Mouse (Mus musculus) kidney, postnatal 4 days (tissue): ENCODE results near the gene Ezr.

Experiments
- DNase-seq, 2 experiments: peaks; one replicate each; pipeline ENCODE4 v3.0.0; 2021; ENCODE audit warnings: mixed read lengths in 2 of 2

The Ezr gene

GRCm38 (mm10) chr17:6767771-6768170 lies 14.8 kb downstream of the Ezr start:
- no peak for DNase-seq

GRCm38 (mm10) chr17:6766823-6767222 lies 15.8 kb downstream of the Ezr start:
- DNase-seq, result no peak

GRCm38 (mm10) chr17:6765886-6766285 lies 16.7 kb downstream of the Ezr start:
- no peak for DNase-seq

- no peak for DNase-seq
These were observed 17.9 kb downstream of the Ezr start for GRCm38 (mm10) chr17:6764730-6765129.

GRCm38 (mm10) chr17:6764227-6764593 lies 18.4 kb downstream of the Ezr start:
- no peak for DNase-seq

GRCm38 (mm10) chr17:6763513-6764226 lies 18.9 kb downstream of the Ezr start:
- DNase-seq, result no peak

GRCm38 (mm10) chr17:6759717-6760292 lies 22.8 kb downstream of the Ezr start:
- no peak for DNase-seq

- no peak for DNase-seq
These were observed 23.7 kb downstream of the Ezr start for GRCm38 (mm10) chr17:6758845-6759244.

- DNase-seq, result no peak
These were observed 24.7 kb downstream of the Ezr start for GRCm38 (mm10) chr17:6757902-6758301.

GRCm38 (mm10) chr17:6755873-6756272 lies 26.7 kb downstream of the Ezr start:
- no peak for DNase-seq

- no peak for DNase-seq
These were observed 27.4 kb downstream of the Ezr start for GRCm38 (mm10) chr17:6755176-6755575.

- no peak for DNase-seq
These were observed 30.2 kb downstream of the Ezr start for GRCm38 (mm10) chr17:6752375-6752774.

- peak in 1 of 2 experiments; percentile 60 for DNase-seq
These were observed 31.2 kb downstream of the Ezr start for GRCm38 (mm10) chr17:6751221-6751859.

- DNase-seq, result no peak
These were observed 33.7 kb downstream of the Ezr start for GRCm38 (mm10) chr17:6748779-6749464.

- no peak for DNase-seq
These were observed 35.1 kb downstream of the Ezr start for GRCm38 (mm10) chr17:6747478-6747877.

GRCm38 (mm10) chr17:6746452-6747231 lies 35.9 kb downstream of the Ezr start:
- DNase-seq, result no peak

- DNase-seq, result peak in 1 of 2 experiments; percentile 62
These were observed 36.6 kb downstream of the Ezr start for GRCm38 (mm10) chr17:6745975-6746374.

- no peak for DNase-seq
These were observed 37.1 kb downstream of the Ezr start for GRCm38 (mm10) chr17:6745503-6745902.

GRCm38 (mm10) chr17:6744871-6745270 lies 37.7 kb downstream of the Ezr start:
- no peak for DNase-seq

GRCm38 (mm10) chr17:6744366-6744765 lies 38.2 kb downstream of the Ezr start:
- DNase-seq, result peak in 1 of 2 experiments; percentile 3

- peak in 1 of 2 experiments; percentile 2 for DNase-seq
These were observed 38.8 kb downstream of the Ezr start for GRCm38 (mm10) chr17:6743787-6744239.

GRCm38 (mm10) chr17:6743039-6743575 lies 39.5 kb downstream of the Ezr start:
- DNase-seq, result peak; percentile 4 to 7
